Comparison of ENCODE assay signal across 19 mouse cellular contexts in the genomic region with DNA sequence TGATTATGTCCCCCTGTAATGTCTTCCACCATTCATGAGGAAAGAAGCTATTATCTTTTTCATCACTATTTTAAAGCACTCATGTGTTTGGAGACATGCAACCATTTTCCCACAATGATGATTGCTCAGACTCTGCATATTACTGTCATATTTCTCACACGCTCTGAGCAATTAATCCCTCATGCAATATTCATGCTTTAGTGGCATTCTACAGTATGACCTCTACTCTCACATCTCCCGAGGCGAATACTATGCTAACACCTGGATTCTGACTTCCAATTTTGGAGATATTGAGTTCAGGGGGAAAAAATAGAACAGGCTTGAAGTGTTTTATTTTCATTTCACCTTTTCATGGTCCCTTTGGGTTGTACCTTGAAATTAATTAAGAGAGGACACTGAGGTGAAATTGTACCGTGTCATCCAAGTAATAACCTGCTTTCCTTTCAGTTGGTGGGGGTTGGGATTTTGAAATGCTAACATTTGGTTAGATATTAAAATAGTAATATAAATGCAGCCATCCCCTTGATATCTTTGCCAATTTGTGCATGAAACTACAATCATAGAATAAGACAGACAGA.
A peak's percentile ranks its signal among the peaks of the same experiment; 100 is the strongest.
DNase-seq lines count a peak whose midpoint lies in the region; ATAC-seq and TF ChIP-seq lines count a peak whose summit lies in the region.
"Had no signal": no experiment of that assay in that cellular context is flagged by ENCODE, and none has a peak within 500 bp of the region (broad histone marks: within the 10 kb centered on the region; RNA-seq: fewer than 3 reads in every experiment).

No protein-coding gene starts in this region.

- H3K4me1 ChIP-seq in forebrain, postnatal 0 days (ENCODE audit: insufficient read depth), result no peaks in the 10 kb centered on the region
- no peaks in the 10 kb centered on the region for H3K4me1 ChIP-seq in forebrain, embryonic 12.5 days
- H3K4me1 ChIP-seq in midbrain, embryonic 13.5 days (replicated peaks), result no peaks in the 10 kb centered on the region
- no peaks in the 10 kb centered on the region for H3K4me1 ChIP-seq in midbrain, embryonic 16.5 days (ENCODE audit: control insufficient read depth, insufficient read depth, low read length)
- no peaks in the 10 kb centered on the region for H3K4me1 ChIP-seq in midbrain, postnatal 0 days (ENCODE audit: insufficient read depth, low read length)
- H3K4me1 ChIP-seq: embryonic facial prominence, embryonic 13.5 days; heart, embryonic 15.5 days had no signal

- no peaks in the 10 kb centered on the region for H3K9me3 ChIP-seq in forebrain, postnatal 0 days (ENCODE audit: low read length)
- no peaks in the 10 kb centered on the region for H3K9me3 ChIP-seq in forebrain, embryonic 12.5 days
- H3K9me3 ChIP-seq in midbrain, embryonic 13.5 days, result no peaks in the 10 kb centered on the region
- H3K9me3 ChIP-seq in midbrain, embryonic 16.5 days (replicated peaks; ENCODE audit: control insufficient read depth, low read length, poor library complexity, severe bottlenecking), result no peaks in the 10 kb centered on the region; the same call in 1 of the 2 replicates
- H3K9me3 ChIP-seq in midbrain, postnatal 0 days (ENCODE audit: low read length), result no peaks in the 10 kb centered on the region
- H3K9me3 ChIP-seq: embryonic facial prominence, embryonic 13.5 days; heart, embryonic 15.5 days had no signal

- no peaks in the 10 kb centered on the region for H3K27me3 ChIP-seq in forebrain, postnatal 0 days (ENCODE audit: insufficient read depth, low read length)
- H3K27me3 ChIP-seq in forebrain, embryonic 12.5 days, result no peaks in the 10 kb centered on the region
- H3K27me3 ChIP-seq in midbrain, embryonic 13.5 days, result no peaks in the 10 kb centered on the region
- no peaks in the 10 kb centered on the region for H3K27me3 ChIP-seq in midbrain, embryonic 16.5 days (ENCODE audit: control insufficient read depth, insufficient read depth, low read depth, low read length)
- no peaks in the 10 kb centered on the region for H3K27me3 ChIP-seq in midbrain, postnatal 0 days (ENCODE audit: insufficient read depth, low read length)
- H3K27me3 ChIP-seq: embryonic facial prominence, embryonic 13.5 days; heart, embryonic 15.5 days had no signal

- 76% methylated on average over 4 of the region's 4 CpGs for WGBS in forebrain, postnatal 0 days
- 80% methylated on average over 4 of the region's 4 CpGs for WGBS in forebrain, embryonic 12.5 days
- WGBS in midbrain, embryonic 13.5 days, result 81% methylated on average over 4 of the region's 4 CpGs
- 66% methylated on average over 4 of the region's 4 CpGs for WGBS in midbrain, embryonic 16.5 days
- 72% methylated on average over 4 of the region's 4 CpGs for WGBS in midbrain, postnatal 0 days

- no peak overlapping the region for H3K9ac ChIP-seq in forebrain, postnatal 0 days
- no peak overlapping the region for H3K9ac ChIP-seq in forebrain, embryonic 12.5 days
- H3K9ac ChIP-seq in midbrain, embryonic 13.5 days (replicated peaks), result no peak overlapping the region
- no peak overlapping the region for H3K9ac ChIP-seq in midbrain, embryonic 16.5 days (ENCODE audit: low read depth, low read length)
- no peak overlapping the region for H3K9ac ChIP-seq in midbrain, postnatal 0 days (replicated peaks; ENCODE audit: low read length, poor library complexity, severe bottlenecking)
- H3K9ac ChIP-seq: embryonic facial prominence, embryonic 13.5 days; heart, embryonic 15.5 days had no signal

- no peak overlapping the region for H3K4me3 ChIP-seq in forebrain, postnatal 0 days (ENCODE audit: low read depth, low read length)
- H3K4me3 ChIP-seq in forebrain, embryonic 12.5 days (replicated peaks), result no peak overlapping the region
- no peak overlapping the region for H3K4me3 ChIP-seq in midbrain, embryonic 13.5 days (replicated peaks)
- H3K4me3 ChIP-seq in midbrain, embryonic 16.5 days (ENCODE audit: low read depth, low read length), result no peak overlapping the region
- H3K4me3 ChIP-seq in midbrain, postnatal 0 days (ENCODE audit: low read depth, low read length), result no peak overlapping the region
- H3K4me3 ChIP-seq: embryonic facial prominence, embryonic 13.5 days; heart, embryonic 15.5 days had no signal

- peak; percentile 53; the same call in 1 of the 2 replicates for ATAC-seq in forebrain, postnatal 0 days
- ATAC-seq in forebrain, embryonic 12.5 days (ENCODE audit: low FRiP score), result no peak
- ATAC-seq in midbrain, embryonic 13.5 days, result peak; percentile 27; the same call in 1 of the 2 replicates
- no peak for ATAC-seq in midbrain, embryonic 16.5 days
- 0 out of 2 replicates have a peak, but pooled peaks have one; percentile 38 for ATAC-seq in midbrain, postnatal 0 days (ENCODE audit: low FRiP score)
- ATAC-seq in megakaryocyte, adult 5-6 weeks (ENCODE audit: poor library complexity, severe bottlenecking), result no peak
- ATAC-seq: forebrain, embryonic 14.5 days had no signal

- no peak overlapping the region for H3K27ac ChIP-seq in forebrain, postnatal 0 days (ENCODE audit: low read depth, low read length)
- no peak overlapping the region for H3K27ac ChIP-seq in forebrain, embryonic 12.5 days
- no peak overlapping the region for H3K27ac ChIP-seq in midbrain, embryonic 13.5 days
- no peak overlapping the region for H3K27ac ChIP-seq in midbrain, embryonic 16.5 days (ENCODE audit: low read length)
- H3K27ac ChIP-seq in midbrain, postnatal 0 days (ENCODE audit: low read depth, low read length), result no peak overlapping the region
- H3K27ac ChIP-seq: embryonic facial prominence, embryonic 13.5 days; heart, embryonic 15.5 days had no signal

- DNase-seq in forebrain, postnatal 0 days, result no peak
- DNase-seq in brain, embryonic 14.5 days (ENCODE audit: low read depth), result peak; percentile 53
- peak; percentile 61 for DNase-seq in midbrain, postnatal 0 days (ENCODE audit: low spot score)
- DNase-seq in adrenal gland, adult 2 months, result no peak
- DNase-seq: adrenal gland, postnatal 14 days; cerebellum, adult 18-20 months; cerebellum, adult 9-11 months; cerebellum, postnatal 36 days; gastrocnemius, postnatal 10 days; heart, adult 18-20 months; heart, postnatal 14 days had no signal

- no peak overlapping the region for H3K4me2 ChIP-seq in forebrain, postnatal 0 days (ENCODE audit: low read depth)
- no peak overlapping the region for H3K4me2 ChIP-seq in forebrain, embryonic 12.5 days
- no peak overlapping the region for H3K4me2 ChIP-seq in midbrain, embryonic 13.5 days (replicated peaks)
- no peak overlapping the region for H3K4me2 ChIP-seq in midbrain, embryonic 16.5 days (ENCODE audit: low read length)
- H3K4me2 ChIP-seq in midbrain, postnatal 0 days (ENCODE audit: low read depth, low read length, poor library complexity, severe bottlenecking), result no peak overlapping the region
- H3K4me2 ChIP-seq: embryonic facial prominence, embryonic 13.5 days; heart, embryonic 11.5 days; heart, embryonic 15.5 days had no signal

- no peak for TF ChIP-seq POLR2A in brain, embryonic 14.5 days (IDR thresholded peaks at IDR 0.05; ENCODE audit: borderline replicate concordance, extremely low read depth, insufficient read depth, insufficient read length, poor library complexity, severe bottlenecking)

- TF ChIP-seq CTCF in forebrain, postnatal 0 days (IDR thresholded peaks at IDR 0.05; ENCODE audit: low read depth), result no peak
- TF ChIP-seq CTCF in brain, embryonic 14.5 days (IDR thresholded peaks at IDR 0.05; ENCODE audit: borderline replicate concordance, extremely low read depth, insufficient read depth, insufficient read length), result no peak
- TF ChIP-seq CTCF in midbrain, postnatal 0 days (IDR thresholded peaks at IDR 0.05), result no peak

- H3K36me3 ChIP-seq in forebrain, postnatal 0 days (ENCODE audit: insufficient read depth), result no peaks in the 10 kb centered on the region
- H3K36me3 ChIP-seq in forebrain, embryonic 12.5 days (replicated peaks), result no peaks in the 10 kb centered on the region
- H3K36me3 ChIP-seq in midbrain, embryonic 13.5 days, result no peaks in the 10 kb centered on the region
- H3K36me3 ChIP-seq in midbrain, embryonic 16.5 days (ENCODE audit: control insufficient read depth, insufficient read depth, low read length), result no peaks in the 10 kb centered on the region
- H3K36me3 ChIP-seq in midbrain, postnatal 0 days (ENCODE audit: insufficient read depth, low read length), result no peaks in the 10 kb centered on the region
- H3K36me3 ChIP-seq: embryonic facial prominence, embryonic 13.5 days; heart, embryonic 15.5 days had no signal

Comparison
In these comparisons a context has a peak if more than half of its experiments do, and no peak if none do; other contexts are left out.
1. ATAC-seq: peak in forebrain, postnatal 0 days (single experiment), midbrain, embryonic 13.5 days (single experiment) and midbrain, postnatal 0 days (single experiment); none in forebrain, embryonic 12.5 days (single experiment), midbrain, embryonic 16.5 days (single experiment) and megakaryocyte, adult 5-6 weeks (single experiment).
2. DNase-seq: peak in brain, embryonic 14.5 days (single experiment) and midbrain, postnatal 0 days (single experiment); none in forebrain, postnatal 0 days (single experiment) and adrenal gland, adult 2 months (single experiment).